Mouse (Mus musculus) ES-Bruce4 (cell line): Measurements from ENCODE around the gene Frmd4b. TPM values are rescaled to one million over a fixed set of nuclear protein-coding genes. Genes with fewer than 3 reads are reported as not detected.

ENCODE experiments used
- H3K27ac ChIP-seq: 2 replicates; pipeline ENCODE4 v1.5.1; 2012; ENCODE audit warnings: low read length, inconsistent platforms; ENCODE audit not compliant: insufficient read depth
- H3K27me3 ChIP-seq: 2 replicates; pipeline ENCODE4 v1.6.1; 2012; ENCODE audit warnings: mild to moderate bottlenecking, low read length, inconsistent platforms; ENCODE audit not compliant: control insufficient read depth, poor library complexity, insufficient read depth, severe bottlenecking
- H3K36me3 ChIP-seq: 2 replicates; pipeline ENCODE4 v1.6.1; 2012; ENCODE audit warnings: inconsistent platforms, mild to moderate bottlenecking, low read length, moderate library complexity; ENCODE audit not compliant: control insufficient read depth, poor library complexity, insufficient read depth, severe bottlenecking
- H3K4me1 ChIP-seq: one replicate; pipeline ENCODE4 v1.8.1; 2011; ENCODE audit warnings: low read length; ENCODE audit not compliant: control insufficient read depth, insufficient read depth
- H3K4me3 ChIP-seq: 2 replicates; pipeline ENCODE4 v1.5.1; 2011; ENCODE audit warnings: low read depth, mild to moderate bottlenecking, low read length
- H3K9ac ChIP-seq: 2 replicates; pipeline ENCODE4 v1.6.1; 2012; ENCODE audit warnings: low read depth, mild to moderate bottlenecking, inconsistent platforms; ENCODE audit not compliant: poor library complexity, severe bottlenecking
- H3K9me3 ChIP-seq: replicated peaks from 2 replicates; pipeline ENCODE4 v1.6.1; 2012; ENCODE audit warnings: mild to moderate bottlenecking, low read length, inconsistent platforms; ENCODE audit not compliant: control insufficient read depth, poor library complexity, insufficient read depth, severe bottlenecking
- CTCF ChIP-seq: IDR thresholded peaks from one replicate; pipeline ENCODE4 v1.8.1; 2011; ENCODE audit warnings: low read depth, low read length
- EP300 ChIP-seq: IDR thresholded peaks from 2 replicates; pipeline ENCODE4 v1.6.1; 2011; ENCODE audit warnings: low read depth, low read length; ENCODE audit not compliant: insufficient read depth
- POLR2A ChIP-seq: IDR thresholded peaks from one replicate; pipeline ENCODE4 v1.8.1; 2011; ENCODE audit warnings: low read length; ENCODE audit not compliant: insufficient read depth
- polyA plus RNA-seq: library from polyadenylated mRNA; stranded (reverse); fragments of >200 nt; gene quantifications from 2 replicates; pipeline ENCODE4 v1.2.4, GENCODE M21; 2011; ENCODE audit warnings: low read depth; ENCODE audit not compliant: missing spikeins, insufficient read depth, insufficient read length

Frmd4b gene
- polyA plus RNA-seq, 1 experiment, result 27.8 TPM

- H3K27ac ChIP-seq, result no peak overlapping the region
Observed at GRCm38 (mm10) chr6:97276890-97277497, 340.3 kb downstream of the Frmd4b start.

DNA sequence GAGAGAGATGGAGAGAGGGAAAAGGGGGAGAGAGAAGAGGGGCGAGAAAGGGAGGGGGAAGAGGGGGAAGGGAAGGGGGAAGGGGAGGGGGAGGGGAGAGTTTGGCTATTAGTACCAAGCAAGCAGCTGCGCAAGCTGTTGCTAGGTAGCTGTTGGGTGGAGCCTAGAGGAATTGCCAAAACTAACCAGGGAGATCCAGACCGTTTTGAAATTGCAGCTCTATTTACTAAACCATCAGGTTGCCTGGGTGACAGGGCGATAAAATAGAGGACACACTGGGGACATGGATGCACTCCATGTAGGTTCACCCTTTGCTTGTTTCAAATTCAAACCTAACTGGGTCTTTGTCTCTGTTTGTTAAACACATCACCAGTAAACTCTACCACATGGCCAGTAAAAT lies 341.0 kb downstream of the Frmd4b start:
- TF ChIP-seq CTCF (no peak), POLR2A (no peak), EP300 (no peak)
- no peaks in the 10 kb centered on the region for H3K9me3 ChIP-seq
- H3K36me3 ChIP-seq, result no peaks in the 10 kb centered on the region
- H3K27me3 ChIP-seq, result no peaks in the 10 kb centered on the region
- H3K9ac ChIP-seq, result no peak overlapping the region
- H3K4me3 ChIP-seq, result no peak overlapping the region
- no peaks in the 10 kb centered on the region for H3K4me1 ChIP-seq
- H3K27ac ChIP-seq, result no peak overlapping the region

More at GRCm38 (mm10) chr6:97276890-97277497, 340.3 kb downstream of the Frmd4b start:
- Histone ChIP-seq H3K27me3 (no peaks in the 10 kb centered on the region), H3K9me3 (no peaks in the 10 kb centered on the region), H3K9ac (no peak overlapping the region), H3K36me3 (no peaks in the 10 kb centered on the region), H3K4me3 (no peak overlapping the region), H3K4me1 (no peaks in the 10 kb centered on the region)
- no peak for TF ChIP-seq EP300
- no peak for TF ChIP-seq CTCF
- TF ChIP-seq POLR2A, result no peak

- H3K27ac ChIP-seq, result no peak overlapping the region
- H3K4me1 ChIP-seq, result no peaks in the 10 kb centered on the region
- no peak overlapping the region for H3K4me3 ChIP-seq
- H3K36me3 ChIP-seq, result no peaks in the 10 kb centered on the region
- no peak for TF ChIP-seq POLR2A
- TF ChIP-seq CTCF, result no peak
- TF ChIP-seq EP300, result no peak
- H3K9me3 ChIP-seq, result no peaks in the 10 kb centered on the region
- H3K27me3 ChIP-seq, result no peaks in the 10 kb centered on the region
- H3K9ac ChIP-seq, result no peak overlapping the region
Observed at GRCm38 (mm10) chr6:97275760-97276159, 341.6 kb downstream of the Frmd4b start.

DNA sequence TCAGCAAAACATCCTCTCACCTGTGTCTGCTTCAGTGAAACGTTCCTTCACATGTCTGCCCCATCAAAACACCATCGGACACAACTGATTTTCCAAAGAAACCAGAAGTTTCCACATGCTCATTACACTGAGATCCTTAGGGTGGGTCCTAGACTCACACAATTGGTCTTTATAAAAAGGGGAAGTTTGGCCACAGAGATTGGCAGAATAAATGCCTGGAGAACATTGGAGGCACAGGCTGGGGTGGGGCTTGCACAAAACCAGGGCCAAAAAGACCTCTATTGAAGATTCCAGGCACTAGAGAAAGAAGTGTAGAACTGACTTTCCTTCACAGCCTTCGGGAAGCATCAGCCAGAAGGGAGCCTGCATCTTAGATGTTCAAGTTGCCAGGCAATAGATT lies 343.6 kb downstream of the Frmd4b start:
- no peak overlapping the region for H3K4me3 ChIP-seq
- no peak for TF ChIP-seq EP300
- no peak for TF ChIP-seq CTCF
- no peak for TF ChIP-seq POLR2A

DNA sequence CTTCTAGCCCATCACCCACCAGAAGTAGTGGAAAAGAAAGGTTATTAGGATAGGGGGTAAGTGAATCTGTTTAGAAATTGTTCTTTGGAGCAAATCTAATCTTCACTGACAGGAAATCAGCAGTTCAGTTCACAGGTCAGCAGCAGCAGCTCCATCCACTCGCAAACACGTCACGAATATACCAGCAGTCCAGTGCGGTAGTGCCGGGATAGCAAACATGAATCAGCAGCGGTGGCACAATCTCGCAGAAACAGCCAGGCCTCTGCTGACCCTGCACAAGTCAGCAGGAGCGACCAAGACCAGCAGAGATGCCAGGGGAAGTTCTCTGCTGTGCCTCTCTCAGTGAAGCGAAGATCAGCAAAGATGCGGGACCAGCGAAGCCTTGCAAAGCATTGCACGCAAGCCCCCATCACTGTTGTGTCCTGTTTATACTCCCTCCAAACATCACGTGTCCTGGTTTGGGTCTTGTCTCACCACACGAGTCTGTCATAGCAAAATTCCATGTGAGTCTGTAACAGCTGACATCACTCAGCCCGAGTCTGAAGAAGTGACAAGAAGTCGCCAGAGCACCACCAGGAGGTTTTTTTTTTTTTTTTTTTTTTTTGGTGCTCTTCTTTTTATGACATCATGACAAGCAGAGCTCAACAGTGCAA lies 344.2 kb downstream of the Frmd4b start:
- Histone ChIP-seq H3K4me3 (no peak overlapping the region), H3K4me1 (peaks cover 3% of the 10 kb centered on the region), H3K27me3 (no peaks in the 10 kb centered on the region), H3K27ac (no peak overlapping the region), H3K9me3 (no peaks in the 10 kb centered on the region), H3K36me3 (no peaks in the 10 kb centered on the region), H3K9ac (no peak overlapping the region)
- TF ChIP-seq POLR2A (no peak), CTCF (no peak), EP300 (no peak)

More for the DNA sequence above, 343.6 kb downstream of the Frmd4b start:
- Histone ChIP-seq H3K4me1 (peaks cover 3% of the 10 kb centered on the region), H3K27me3 (no peaks in the 10 kb centered on the region), H3K27ac (no peak overlapping the region), H3K36me3 (no peaks in the 10 kb centered on the region), H3K9ac (no peak overlapping the region), H3K9me3 (no peaks in the 10 kb centered on the region)

DNA sequence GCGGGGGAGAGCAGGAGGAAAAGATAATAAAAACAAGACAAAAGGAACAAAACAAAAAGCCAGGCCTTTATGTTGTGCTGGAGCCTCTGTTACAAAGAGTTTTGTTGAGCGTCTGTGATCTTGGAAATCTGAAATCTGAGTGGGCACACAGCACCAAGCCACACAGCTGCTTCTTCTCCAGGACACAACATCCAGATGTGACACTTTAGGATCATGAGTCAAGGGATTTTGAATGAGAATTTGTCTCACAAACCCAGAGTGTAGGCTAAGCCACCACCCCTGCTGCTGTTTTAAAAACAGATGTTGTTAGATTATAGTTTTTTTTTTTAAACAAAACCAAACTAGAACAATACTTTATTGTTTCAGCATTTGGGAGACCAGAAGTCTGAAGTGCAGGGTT lies 345.0 kb downstream of the Frmd4b start:
- H3K36me3 ChIP-seq, result no peaks in the 10 kb centered on the region
- H3K27me3 ChIP-seq, result no peaks in the 10 kb centered on the region
- no peak overlapping the region for H3K27ac ChIP-seq
- no peaks in the 10 kb centered on the region for H3K9me3 ChIP-seq
- H3K4me3 ChIP-seq, result no peak overlapping the region
- TF ChIP-seq POLR2A, result no peak
- TF ChIP-seq CTCF, result no peak
- no peak for TF ChIP-seq EP300
- H3K4me1 ChIP-seq, result peaks cover 3% of the 10 kb centered on the region
- no peak overlapping the region for H3K9ac ChIP-seq
